Mouse (Mus musculus) cerebellum, adult 2 months (tissue): ENCODE results near the gene Rrp12. TPM values are rescaled to one million over a fixed set of nuclear protein-coding genes. Genes with fewer than 3 reads are reported as not detected.

ENCODE experiments used
- DNase-seq, 2 experiments: peaks; one replicate each; pipeline ENCODE4 v3.0.0; 2021
- H3K27ac ChIP-seq: fragments of 200-500 bp; 2 replicates; pipeline ENCODE4 v1.5.1; 2012; ENCODE audit warnings: low read length, control low read depth, inconsistent platforms; ENCODE audit not compliant: insufficient read depth
- H3K27me3 ChIP-seq: fragments of 200-500 bp; 2 replicates; pipeline ENCODE4 v1.6.1; 2012; ENCODE audit warnings: inconsistent platforms, mild to moderate bottlenecking, low read length, moderate library complexity; ENCODE audit not compliant: control insufficient read depth, insufficient read depth
- H3K4me1 ChIP-seq: fragments of 200-500 bp; 2 replicates; pipeline ENCODE4 v1.6.1; 2011; ENCODE audit warnings: low read length; ENCODE audit not compliant: control insufficient read depth, insufficient read depth
- H3K4me3 ChIP-seq: fragments of 200-500 bp; replicated peaks from 2 replicates; pipeline ENCODE3; 2011; ENCODE audit warnings: mild to moderate bottlenecking, low read depth, low read length, control low read depth; ENCODE audit not compliant: insufficient read depth
- CTCF ChIP-seq: fragments of 200-500 bp; IDR thresholded peaks from 2 replicates; pipeline ENCODE4 v1.5.1; 2011; ENCODE audit warnings: low read depth, mild to moderate bottlenecking, control low read depth, low read length, moderate library complexity, borderline replicate concordance; ENCODE audit not compliant: insufficient read depth
- POLR2A ChIP-seq: fragments of 200-500 bp; IDR thresholded peaks from 2 replicates; pipeline ENCODE4 v1.6.1; 2011; ENCODE audit warnings: low read length, control low read depth, borderline replicate concordance; ENCODE audit not compliant: insufficient read depth
- whole genome bisulfite sequencing: fragments of 180-500 bp; shearing (Covaris S2); methylation state at CpG from one replicate; pipeline ENCODE4 v1.1.7; 2018; 5-methylcytosine and 5-hydroxymethylcytosine counted together
- polyA plus RNA-seq: library from polyadenylated mRNA; depleted of rRNA; stranded (reverse); fragments of >200 nt; gene quantifications from 2 replicates; pipeline ENCODE4 v1.2.3, GENCODE M21; 2012; rRNA removed

Gene Rrp12
- 15.1 and 16.4 TPM in 2 replicates for polyA plus RNA-seq

DNA sequence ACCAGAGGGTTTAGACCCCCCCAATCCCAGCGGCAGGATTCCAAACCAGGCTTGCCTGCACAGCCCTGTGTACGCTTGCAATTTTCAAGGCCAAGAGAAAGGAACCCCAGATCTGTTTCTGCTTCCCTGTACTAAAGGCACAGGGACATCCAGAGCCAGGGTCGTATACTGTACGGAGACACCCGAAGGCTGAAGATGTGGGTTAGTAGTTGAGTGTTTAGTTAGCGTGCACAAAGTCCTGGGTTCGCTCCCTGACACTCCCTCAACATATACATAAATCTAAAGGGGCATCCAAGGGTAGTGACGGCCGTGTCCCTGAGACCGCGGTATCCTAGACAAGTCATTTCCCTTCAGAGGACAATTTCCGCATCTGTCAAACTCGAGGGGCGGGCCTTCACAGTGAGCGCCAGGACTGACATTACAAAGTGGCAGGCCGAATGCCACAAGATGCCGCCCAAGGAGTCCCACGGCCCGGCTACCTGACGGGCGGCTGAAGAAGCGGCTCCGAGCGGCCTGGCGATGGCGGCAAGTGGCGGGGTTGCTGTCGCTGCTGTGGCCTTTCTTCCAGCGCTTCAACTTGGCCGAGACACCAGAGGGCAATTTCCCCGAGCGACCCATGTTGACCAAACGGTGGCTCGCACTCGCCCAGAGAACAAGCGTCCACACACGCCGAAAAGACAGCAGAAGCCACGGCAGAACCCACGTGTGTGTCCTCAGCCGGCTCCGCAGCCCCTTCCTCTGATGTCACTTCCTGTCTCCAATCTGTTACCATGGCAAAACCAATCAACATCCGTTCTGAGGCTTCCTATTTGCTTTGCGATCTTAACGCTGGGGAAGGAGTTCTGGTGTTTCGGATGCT lies at the start of gene Rrp12:
TSS of gene Rrp12 (minus strand) at position 714 of the 859 bp plus-strand sequence.
- TF ChIP-seq CTCF (no peak), POLR2A (peak; percentile 46; the same call in 1 of the 2 replicates)
- Histone ChIP-seq H3K4me3 (peak within 1 kb of the TSS; percentile 94), H3K4me1 (peaks cover 4% of the 10 kb centered on the region), H3K27ac (no peak within 1 kb of the TSS), H3K27me3 (no peaks in the 10 kb centered on the region)
- peak; percentile 79 to 91 for DNase-seq
- WGBS = under 1% methylated on average over 46 of the region's 46 CpGs

DNA sequence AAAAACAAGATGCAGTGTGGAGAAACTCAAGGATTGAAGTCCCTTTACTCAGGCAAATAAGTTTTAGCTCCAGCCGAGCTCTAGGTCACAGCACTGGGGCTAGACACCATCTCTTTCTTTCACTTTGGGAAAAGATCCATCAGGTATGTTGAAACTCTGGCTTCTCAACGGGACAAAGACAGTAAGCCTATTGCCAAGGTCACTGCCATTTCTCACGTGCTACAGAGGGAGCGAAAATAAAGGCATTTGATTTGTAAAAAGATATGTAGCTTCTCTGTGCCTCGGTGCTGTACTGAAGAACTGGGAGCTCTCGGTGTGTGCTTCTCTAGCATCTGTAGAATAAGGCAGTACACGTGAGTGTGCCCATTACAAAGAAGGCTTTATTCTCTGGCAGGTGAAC lies 47.9 kb upstream of the Rrp12 start:
- Histone ChIP-seq H3K27ac (no peak overlapping the region), H3K4me1 (no peaks in the 10 kb centered on the region), H3K4me3 (no peak overlapping the region), H3K27me3 (no peaks in the 10 kb centered on the region)
- WGBS = 87% methylated on average over 7 of the region's 7 CpGs
- TF ChIP-seq CTCF (no peak), POLR2A (no peak)
- no peak for DNase-seq

DNA sequence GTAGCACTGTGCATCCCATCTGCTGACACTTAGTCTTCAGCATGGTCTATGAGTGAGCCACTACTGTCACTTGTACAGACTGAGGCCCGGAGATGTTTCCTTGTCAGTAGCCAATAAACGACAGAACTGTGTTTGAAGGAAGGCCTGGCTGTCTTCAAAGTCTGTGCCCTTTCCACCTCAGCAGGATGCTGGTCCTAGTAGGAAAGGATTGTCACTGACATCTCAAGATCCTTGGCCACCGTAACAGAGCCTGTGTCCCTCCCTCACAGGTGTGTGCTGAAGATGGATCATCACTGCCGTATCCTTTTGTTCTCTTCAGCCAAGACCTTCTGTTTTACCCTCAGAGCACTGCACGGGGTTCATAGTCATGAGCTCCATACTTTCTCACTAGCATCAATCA lies 42.6 kb upstream of the Rrp12 start:
- Histone ChIP-seq H3K27ac (no peak overlapping the region), H3K4me3 (no peak overlapping the region), H3K27me3 (no peaks in the 10 kb centered on the region), H3K4me1 (no peaks in the 10 kb centered on the region; the same call in 1 of the 2 replicates)
- WGBS = 85% methylated on average over 5 of the region's 5 CpGs
- no peak for DNase-seq
- TF ChIP-seq POLR2A (no peak), CTCF (no peak)

DNA sequence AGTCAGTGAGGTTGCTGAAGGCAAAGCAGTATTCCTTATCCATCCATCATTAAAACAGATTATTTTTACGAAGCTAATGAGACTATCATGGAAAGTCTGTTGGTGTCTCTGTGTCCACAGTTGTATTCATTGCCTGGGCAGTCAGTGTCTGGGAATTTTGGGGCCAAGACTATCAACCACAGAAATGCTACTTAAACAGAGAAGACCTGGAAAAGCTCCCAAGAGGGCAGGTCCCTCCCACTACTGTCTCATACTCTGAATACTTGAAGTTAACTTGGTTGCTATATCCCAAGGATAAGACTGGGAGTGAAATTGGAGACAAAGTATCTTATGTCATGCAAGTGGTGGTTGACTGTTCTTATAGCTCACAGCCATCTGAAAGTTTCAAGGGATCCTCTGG lies 39.9 kb upstream of the Rrp12 start:
- H3K4me3 ChIP-seq = no peak overlapping the region
- TF ChIP-seq CTCF (no peak), POLR2A (no peak)
- 94% methylated on average over 1 of the region's 1 CpGs for WGBS
- H3K4me1 ChIP-seq = no peaks in the 10 kb centered on the region; the same call in 1 of the 2 replicates
- DNase-seq = no peak
- H3K27ac ChIP-seq = no peak overlapping the region
- no peaks in the 10 kb centered on the region for H3K27me3 ChIP-seq

DNA sequence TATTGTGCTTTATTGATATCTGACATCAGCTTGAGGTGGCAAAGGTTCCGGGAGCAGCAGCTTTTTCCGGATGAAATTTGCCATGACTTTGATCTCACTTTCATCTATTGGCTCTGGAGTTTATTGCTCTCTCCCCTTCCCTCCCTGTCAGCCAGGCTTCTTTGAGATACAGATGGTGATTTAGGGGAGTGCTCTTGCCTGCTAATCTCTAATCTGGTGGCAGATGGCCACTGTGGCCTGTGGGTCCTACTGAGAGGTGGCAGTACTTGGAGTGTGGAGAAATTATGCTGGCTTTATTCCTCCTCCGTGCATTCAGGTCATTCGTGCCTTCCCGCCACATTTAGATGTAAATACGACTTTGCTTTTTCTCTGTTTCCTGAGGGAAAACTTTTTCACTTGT lies 38.2 kb upstream of the Rrp12 start:
- DNase-seq = peak in 1 of 2 experiments; percentile 24
- no peak for TF ChIP-seq CTCF
- TF ChIP-seq POLR2A = no peak
- no peaks in the 10 kb centered on the region for H3K27me3 ChIP-seq
- no peaks in the 10 kb centered on the region; the same call in 1 of the 2 replicates for H3K4me1 ChIP-seq
- no peak overlapping the region for H3K27ac ChIP-seq
- whole genome bisulfite sequencing = 5% methylated on average over 6 of the region's 6 CpGs
- H3K4me3 ChIP-seq = peak overlapping the region; percentile 91

DNA sequence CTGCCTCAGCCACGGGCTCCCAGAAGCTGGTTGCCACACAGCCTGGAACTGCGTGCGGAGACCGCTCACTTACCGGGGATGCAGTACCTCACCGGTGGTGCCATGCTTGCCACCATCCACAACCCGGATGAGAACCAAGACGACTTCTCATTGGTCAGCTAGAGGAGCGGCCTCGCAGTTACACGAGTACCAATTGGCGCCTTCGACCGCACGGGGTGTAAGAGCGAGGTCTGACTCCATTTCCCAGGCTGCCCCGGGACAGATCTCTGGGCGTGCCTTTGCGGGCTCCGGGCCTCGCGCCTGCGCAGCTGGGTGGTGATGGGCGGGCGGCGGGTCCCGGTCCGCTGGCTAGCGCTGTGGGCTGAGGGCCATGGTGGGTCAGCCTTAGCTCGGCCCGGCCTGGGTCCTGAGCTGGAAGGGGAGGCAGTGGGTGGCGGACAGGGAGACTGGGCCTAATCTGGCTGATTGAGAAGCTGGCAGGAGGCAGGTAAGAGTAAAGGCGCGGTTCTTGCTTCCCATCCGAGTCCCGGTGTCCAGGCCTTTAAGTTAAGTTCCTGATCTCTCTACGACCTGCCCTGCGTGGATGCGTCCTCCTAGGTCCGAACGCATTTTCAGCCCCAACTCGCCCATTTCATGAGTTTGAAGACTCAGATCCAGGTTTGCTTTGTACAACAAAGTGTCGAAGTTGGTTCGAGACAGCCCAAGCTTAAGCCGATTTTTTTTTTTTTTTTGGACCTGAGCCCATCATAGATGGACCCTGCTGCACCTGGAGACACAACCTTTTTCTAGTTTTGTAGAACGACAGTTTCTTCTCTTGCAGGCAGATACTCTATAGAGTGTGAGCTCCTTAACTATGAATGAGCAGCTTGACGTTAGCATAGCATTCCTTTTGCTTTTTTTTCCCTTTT lies 37.5 kb upstream of the Rrp12 start, which contains the start of the genes Exosc1 and Zdhhc16:
TSS of gene Exosc1 (minus strand) at position 245 of the 908 bp plus-strand sequence.
TSS of gene Zdhhc16 (plus strand) at position 302 of the 908 bp plus-strand sequence.
- WGBS = under 1% methylated on average over 47 of the region's 47 CpGs
- H3K4me1 ChIP-seq = no peaks in the 10 kb centered on the region; the same call in 1 of the 2 replicates
- DNase-seq = peak; percentile 99
- peak within 1 kb of the TSS; percentile 43; the same call in 1 of the 2 replicates for H3K27ac ChIP-seq
- TF ChIP-seq POLR2A = peak; percentile 81
- no peak for TF ChIP-seq CTCF
- peak within 1 kb of the TSS; percentile 91 for H3K4me3 ChIP-seq
- no peaks in the 10 kb centered on the region for H3K27me3 ChIP-seq

DNA sequence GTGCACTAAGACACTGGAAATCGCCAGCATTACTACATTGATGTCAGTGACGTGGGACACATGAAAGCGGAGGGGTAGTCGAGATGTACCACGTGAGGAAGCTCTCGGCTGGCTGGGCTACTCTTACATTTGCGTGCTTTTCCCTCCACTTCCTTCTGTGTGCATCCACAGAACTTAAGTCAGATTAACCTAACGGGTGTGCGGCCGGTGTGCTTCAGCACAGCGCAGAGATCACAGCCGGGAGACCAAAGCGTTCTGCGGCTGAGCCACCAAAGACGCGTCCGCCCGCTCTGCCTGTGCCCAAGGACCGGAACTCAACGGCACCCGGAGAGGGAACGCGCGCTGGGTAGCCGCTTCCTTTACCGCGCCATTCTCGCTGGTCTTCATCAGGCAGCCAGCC lies 36.7 kb upstream of the Rrp12 start:
- no peak for DNase-seq
- no peaks in the 10 kb centered on the region; the same call in 1 of the 2 replicates for H3K4me1 ChIP-seq
- no peaks in the 10 kb centered on the region for H3K27me3 ChIP-seq
- H3K4me3 ChIP-seq = peak overlapping the region; percentile 78
- 0 out of 2 replicates have a peak overlapping the region, but pooled peaks have one; percentile 23 for H3K27ac ChIP-seq
- TF ChIP-seq POLR2A (no peak), CTCF (no peak)
- under 1% methylated on average over 28 of the region's 28 CpGs for WGBS
